Mouse (Mus musculus) stomach, postnatal 0 days (tissue): ENCODE measurements around the gene Dlec1.

Experiments used
- CTCF ChIP-seq: IDR thresholded peaks from 2 replicates; pipeline ENCODE4 v1.5.1; 2016; ENCODE audit warnings: antibody characterized with exemption, low read depth, mild to moderate bottlenecking, moderate library complexity
- EP300 ChIP-seq: optimal IDR thresholded peaks from 2 replicates; pipeline ENCODE3; 2016; ENCODE audit warnings: antibody characterized with exemption

DNA sequence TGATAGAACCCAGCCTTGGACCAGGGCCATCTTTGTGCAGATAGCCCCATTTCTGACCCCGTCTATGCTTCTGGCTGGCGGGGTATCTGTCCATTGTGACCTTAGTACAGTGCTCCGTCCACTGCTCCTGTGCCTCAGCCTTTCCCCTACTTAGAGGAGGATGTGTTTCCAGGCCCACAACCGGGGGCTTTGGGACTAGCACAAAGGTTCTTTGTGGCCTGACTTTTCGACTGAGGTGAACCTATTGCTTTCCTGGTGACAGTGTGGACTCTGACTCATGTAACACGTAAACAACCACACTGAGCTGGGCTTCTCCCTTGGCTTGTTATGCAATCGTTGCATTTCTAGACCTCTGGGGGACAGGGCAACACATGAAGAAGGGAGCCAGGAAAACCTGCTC is 62.5 kb downstream of the Dlec1 start:
- TF ChIP-seq EP300 (no peak), CTCF (no peak)
